Mouse (Mus musculus): ENCODE measurements at regions not wholly inside any gene's neighbourhood (a gene's known extent, or its start where the extent isn't known, plus 50 kb on each side); places are given as distances from the start of the nearest gene placed in this dataset.

DNA sequence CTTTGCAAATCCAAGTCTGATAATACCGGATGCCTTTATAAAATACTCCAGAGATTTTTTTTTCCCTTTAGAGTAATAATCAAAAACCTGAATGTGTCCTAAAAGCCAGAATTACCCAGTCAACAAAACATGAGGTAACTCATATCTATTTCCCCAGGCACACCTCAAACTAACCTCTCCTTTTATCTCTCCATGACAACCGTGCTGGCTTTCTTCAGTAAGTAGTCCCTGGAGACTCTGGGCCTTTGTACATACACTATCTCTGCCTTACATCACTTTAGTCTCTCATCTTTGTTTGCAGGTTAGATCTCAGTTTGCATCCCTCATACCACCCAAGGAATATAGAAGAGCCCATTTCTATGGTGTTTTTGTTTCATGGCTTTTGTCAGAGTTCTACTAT is 84.7 kb upstream of the Hgf start:
- TF ChIP-seq CTCF (conservative IDR thresholded peaks at IDR 0.05 in 1 of 2, IDR thresholded peaks at IDR 0.05 in 1 of 2; ENCODE audit: low read depth in 2 of 2, low read length in 2 of 2) (no peak), ZMIZ1 (IDR thresholded peaks at IDR 0.05; ENCODE audit: low read depth, low read length) (no peak), MEF2A (IDR thresholded peaks at IDR 0.05; ENCODE audit: borderline replicate concordance, low read depth, low read length) (no peak), POLR2A (IDR thresholded peaks at IDR 0.05; ENCODE audit: low read depth, low read length) (no peak), EP300 (IDR thresholded peaks at IDR 0.05; ENCODE audit: low read length) (no peak), E2F4 (IDR thresholded peaks at IDR 0.05; ENCODE audit: insufficient replicate concordance, low read depth, low read length) (no peak), ZNF384 (IDR thresholded peaks at IDR 0.05; ENCODE audit: low read depth, low read length) (no peak), GABPA (IDR thresholded peaks at IDR 0.05; ENCODE audit: insufficient replicate concordance, low read depth, low read length) (no peak), MAZ (IDR thresholded peaks at IDR 0.05; ENCODE audit: low read depth, low read length) (no peak), SIN3A (IDR thresholded peaks at IDR 0.05; ENCODE audit: low read length) (no peak), RCOR1 (conservative IDR thresholded peaks at IDR 0.05; ENCODE audit: low read depth, low read length) (no peak), UBTF (IDR thresholded peaks at IDR 0.05; ENCODE audit: low read depth, low read length) (no peak), ZKSCAN1 (IDR thresholded peaks at IDR 0.05; ENCODE audit: borderline replicate concordance, low read depth, low read length) (no peak), USF1 (IDR thresholded peaks at IDR 0.05; ENCODE audit: low read depth, low read length) (no peak)
